Mouse (Mus musculus) liver, embryonic 12.5 days (tissue): ENCODE results near the gene Pecr. TPM values are rescaled to one million over a fixed set of nuclear protein-coding genes. Genes with fewer than 3 reads are reported as not detected.
"Not testable (repeated sequence)": the region's sequence is repeated elsewhere in the genome, so short reads cannot be mapped to it uniquely, and the experiment has no call there.

Source experiments
- ATAC-seq: fragments of 200-750 bp; cut with Nextera tagmentation; 2 replicates; pipeline ENCODE4 v1.8.0; 2017; ENCODE audit warnings: moderate number of reproducible peaks, mild to moderate bottlenecking, moderate library complexity
- H3K27ac ChIP-seq: fragments of 300-500 bp; sonication (generic); 2 replicates; pipeline ENCODE4 v1.5.1; 2016; ENCODE audit warnings: mild to moderate bottlenecking
- H3K27me3 ChIP-seq: fragments of 300-500 bp; sonication (generic); replicated peaks from 2 replicates; pipeline ENCODE4 v1.6.1; 2016; ENCODE audit warnings: mild to moderate bottlenecking, moderate library complexity
- H3K36me3 ChIP-seq: fragments of 300-500 bp; sonication (generic); 2 replicates; pipeline ENCODE4 v1.6.1; 2016; ENCODE audit warnings: mild to moderate bottlenecking, moderate library complexity
- H3K4me1 ChIP-seq: fragments of 300-500 bp; sonication (generic); 2 replicates; pipeline ENCODE4 v1.6.1; 2016
- H3K4me2 ChIP-seq: fragments of 300-500 bp; sonication (generic); 2 replicates; pipeline ENCODE4 v1.6.1; 2016; ENCODE audit warnings: mild to moderate bottlenecking, moderate library complexity
- H3K4me3 ChIP-seq: fragments of 300-500 bp; sonication (generic); 2 replicates; pipeline ENCODE4 v1.5.1; 2016; ENCODE audit warnings: mild to moderate bottlenecking, moderate library complexity
- H3K9ac ChIP-seq: fragments of 300-500 bp; sonication (generic); 2 replicates; pipeline ENCODE4 v1.6.1; 2016; ENCODE audit warnings: mild to moderate bottlenecking, moderate library complexity
- H3K9me3 ChIP-seq: fragments of 300-500 bp; sonication (generic); replicated peaks from 2 replicates; pipeline ENCODE4 v1.6.1; 2016; ENCODE audit warnings: mild to moderate bottlenecking, moderate library complexity
- WGBS: fragments of 180-500 bp; shearing (Covaris S2); methylation state at CpG from one replicate; pipeline ENCODE4 v1.1.7; 2016; ENCODE audit not compliant: insufficient replicate concordance; 5-methylcytosine and 5-hydroxymethylcytosine counted together
- polyA plus RNA-seq: library from polyadenylated mRNA; unstranded; fragments of >200 nt; fragmentation: Nextera tagmentation; extraction: Ambion mirVana; gene quantifications from 2 replicates; pipeline ENCODE4 v1.2.1, GENCODE M21; 2016

Gene Pecr
- polyA plus RNA-seq, 1 experiment from 2014 or later, result 34.4 TPM

GRCm38 (mm10) chr1:72284539-72284938 lies 425 bp upstream of the Pecr start:
- Histone ChIP-seq H3K9me3 (no peaks in the 10 kb centered on the region), H3K9ac (no peak overlapping the region), H3K4me2 (peak overlapping the region; percentile 90), H3K4me1 (peaks cover 44% of the 10 kb centered on the region), H3K36me3 (no peaks in the 10 kb centered on the region), H3K27ac (no peak overlapping the region), H3K4me3 (peak overlapping the region; percentile 65), H3K27me3 (peaks cover 34% of the 10 kb centered on the region)
- ATAC-seq, result no peak
- WGBS, result 5% methylated on average over 5 of the region's 5 CpGs

GRCm38 (mm10) chr1:72282604-72283003 lies 1.5 kb downstream of the Pecr start:
- peaks cover 44% of the 10 kb centered on the region for H3K4me1 ChIP-seq
- no peak overlapping the region for H3K9ac ChIP-seq
- no peak overlapping the region for H3K27ac ChIP-seq
- H3K36me3 ChIP-seq, result no peaks in the 10 kb centered on the region
- ATAC-seq, result no peak
- WGBS, result 50% methylated on average over 1 of the region's 1 CpGs
- peaks cover 30% of the 10 kb centered on the region for H3K27me3 ChIP-seq
- no peak overlapping the region for H3K4me3 ChIP-seq
- H3K4me2 ChIP-seq, result peak overlapping the region; percentile 22
- H3K9me3 ChIP-seq, result no peaks in the 10 kb centered on the region

DNA sequence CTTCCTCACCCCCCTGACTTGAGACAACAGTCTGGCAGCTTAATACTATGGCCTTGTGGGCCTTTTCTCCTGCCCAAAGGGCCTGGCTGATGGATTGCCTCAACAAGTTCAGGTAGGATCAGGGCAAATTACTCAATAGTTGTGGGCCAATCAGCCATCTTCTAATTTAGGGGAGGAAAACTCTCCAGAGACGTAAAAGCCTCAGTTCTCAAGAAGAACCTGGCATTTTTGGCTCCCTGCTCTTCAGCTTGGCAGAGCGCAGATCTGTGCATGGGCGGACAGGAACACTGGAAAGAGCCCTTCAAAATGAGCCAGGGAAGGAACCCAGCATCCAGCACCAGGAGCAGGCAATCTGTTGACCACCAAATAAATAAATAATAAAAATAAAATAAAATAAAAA lies 6.0 kb downstream of the Pecr start:
- peaks cover 18% of the 10 kb centered on the region for H3K4me1 ChIP-seq
- H3K4me2 ChIP-seq, result no peak overlapping the region
- H3K9ac ChIP-seq, result no peak overlapping the region
- no peak overlapping the region for H3K4me3 ChIP-seq
- no peak for ATAC-seq
- 0 out of 2 replicates have a peak, but pooled peaks cover 4% of the 10 kb centered on the region for H3K9me3 ChIP-seq
- 88% methylated on average over 3 of the region's 3 CpGs for whole genome bisulfite sequencing
- H3K27me3 ChIP-seq, result no peaks in the 10 kb centered on the region
- peaks cover 35% of the 10 kb centered on the region for H3K36me3 ChIP-seq
- H3K27ac ChIP-seq, result no peak overlapping the region

DNA sequence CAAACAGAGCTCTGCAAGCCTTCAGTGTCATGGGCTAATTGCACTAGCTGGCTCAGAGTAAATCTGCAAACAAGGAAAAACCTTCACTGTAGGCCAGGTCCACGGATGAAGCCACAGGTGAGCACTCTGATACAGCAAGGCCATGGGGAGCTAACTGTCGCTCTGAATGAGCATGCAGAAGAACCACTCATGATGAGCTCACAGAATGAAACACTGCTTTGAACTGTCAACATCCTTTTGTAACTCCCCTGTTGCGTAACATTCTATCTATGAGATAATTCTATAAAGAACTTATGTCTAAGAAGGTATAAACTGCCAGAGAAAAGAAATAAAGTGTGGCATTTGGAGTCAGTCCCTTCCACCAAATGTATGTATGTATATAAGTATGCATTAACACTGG lies 21.0 kb downstream of the Pecr start:
- H3K36me3 ChIP-seq, result peaks cover 7% of the 10 kb centered on the region; the same call in 1 of the 2 replicates
- H3K27me3 ChIP-seq, result no peaks in the 10 kb centered on the region
- no peak overlapping the region for H3K4me2 ChIP-seq
- no peak overlapping the region for H3K27ac ChIP-seq
- 77% methylated on average over 3 of the region's 3 CpGs for WGBS
- no peaks in the 10 kb centered on the region for H3K9me3 ChIP-seq
- H3K4me1 ChIP-seq, result peaks cover 9% of the 10 kb centered on the region
- H3K4me3 ChIP-seq, result no peak overlapping the region
- ATAC-seq, result no peak
- H3K9ac ChIP-seq, result no peak overlapping the region

GRCm38 (mm10) chr1:72256381-72257256 lies 27.5 kb downstream of the Pecr start:
- no peaks in the 10 kb centered on the region for H3K27me3 ChIP-seq
- no peaks in the 10 kb centered on the region for H3K9me3 ChIP-seq
- H3K4me2 ChIP-seq, result peak overlapping the region; percentile 74; the same call in 1 of the 2 replicates
- H3K4me3 ChIP-seq, result no peak overlapping the region
- no peak overlapping the region for H3K27ac ChIP-seq
- WGBS, result 70% methylated on average over 9 of the region's 9 CpGs
- H3K4me1 ChIP-seq, result peaks cover 33% of the 10 kb centered on the region
- no peak overlapping the region for H3K9ac ChIP-seq
- no peak for ATAC-seq
- H3K36me3 ChIP-seq, result no peaks in the 10 kb centered on the region; the same call in 1 of the 2 replicates

DNA sequence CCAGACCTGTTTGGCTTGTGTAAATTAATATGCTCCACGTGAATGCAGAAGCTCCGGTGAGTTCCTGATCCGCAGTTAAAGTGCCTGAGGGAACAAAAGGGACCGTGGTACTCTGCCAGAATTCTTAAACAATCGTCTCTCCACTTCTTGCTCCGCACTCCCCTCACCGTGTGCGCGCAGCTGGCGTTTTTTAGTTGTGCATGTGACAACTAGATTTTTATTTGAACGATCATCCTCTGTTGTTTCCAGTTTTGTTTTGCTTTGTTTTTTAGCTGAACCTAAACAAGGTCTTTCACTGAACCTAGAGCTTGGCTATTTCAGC lies 28.3 kb downstream of the Pecr start:
- H3K4me2 ChIP-seq, result peak overlapping the region; percentile 74
- H3K4me1 ChIP-seq, result peaks cover 33% of the 10 kb centered on the region
- 38% methylated on average over 11 of the region's 11 CpGs for WGBS
- ATAC-seq, result no peak
- no peak overlapping the region for H3K9ac ChIP-seq
- H3K27me3 ChIP-seq, result no peaks in the 10 kb centered on the region
- no peaks in the 10 kb centered on the region for H3K36me3 ChIP-seq
- peak overlapping the region; percentile 86 for H3K27ac ChIP-seq
- H3K9me3 ChIP-seq, result no peaks in the 10 kb centered on the region
- H3K4me3 ChIP-seq, result no peak overlapping the region

- ATAC-seq, result peak; percentile 94
- under 1% methylated on average over 15 of the region's 15 CpGs for WGBS
- Histone ChIP-seq H3K27me3 (no peaks in the 10 kb centered on the region), H3K4me2 (peak overlapping the region; percentile 74), H3K9me3 (no peaks in the 10 kb centered on the region), H3K4me3 (peak overlapping the region; percentile 49), H3K4me1 (peaks cover 33% of the 10 kb centered on the region), H3K36me3 (no peaks in the 10 kb centered on the region), H3K27ac (peak overlapping the region; percentile 86), H3K9ac (peak overlapping the region; percentile 58)
These were observed 28.9 kb downstream of the Pecr start for GRCm38 (mm10) chr1:72255062-72255853.

GRCm38 (mm10) chr1:72254545-72255061 lies 29.5 kb downstream of the Pecr start:
- peak overlapping the region; percentile 86 for H3K27ac ChIP-seq
- no peaks in the 10 kb centered on the region for H3K9me3 ChIP-seq
- H3K9ac ChIP-seq, result peak overlapping the region; percentile 67
- H3K4me1 ChIP-seq, result peaks cover 33% of the 10 kb centered on the region
- no peaks in the 10 kb centered on the region for H3K36me3 ChIP-seq
- H3K4me3 ChIP-seq, result peak overlapping the region; percentile 49
- 1% methylated on average over 35 of the region's 35 CpGs for WGBS
- peak; percentile 77 for ATAC-seq
- no peaks in the 10 kb centered on the region for H3K27me3 ChIP-seq
- peak overlapping the region; percentile 74 for H3K4me2 ChIP-seq

GRCm38 (mm10) chr1:72253881-72254491 lies 30.1 kb downstream of the Pecr start:
- Histone ChIP-seq H3K4me1 (peaks cover 31% of the 10 kb centered on the region), H3K27ac (peak overlapping the region; percentile 86; the same call in 1 of the 2 replicates), H3K9me3 (no peaks in the 10 kb centered on the region), H3K36me3 (no peaks in the 10 kb centered on the region), H3K9ac (peak overlapping the region; percentile 67), H3K27me3 (no peaks in the 10 kb centered on the region), H3K4me2 (peak overlapping the region; percentile 74), H3K4me3 (peak overlapping the region; percentile 49)
- no peak for ATAC-seq
- WGBS, result 34% methylated on average over 11 of the region's 11 CpGs

GRCm38 (mm10) chr1:72251806-72252205 lies 32.3 kb downstream of the Pecr start:
- ATAC-seq, result no peak
- peaks cover 24% of the 10 kb centered on the region for H3K4me1 ChIP-seq
- no peaks in the 10 kb centered on the region for H3K36me3 ChIP-seq
- H3K27me3 ChIP-seq, result no peaks in the 10 kb centered on the region
- H3K4me3 ChIP-seq, result no peak overlapping the region
- WGBS, result 86% methylated on average over 1 of the region's 1 CpGs
- H3K27ac ChIP-seq, result no peak overlapping the region
- H3K4me2 ChIP-seq, result no peak overlapping the region
- no peaks in the 10 kb centered on the region for H3K9me3 ChIP-seq
- no peak overlapping the region for H3K9ac ChIP-seq

DNA sequence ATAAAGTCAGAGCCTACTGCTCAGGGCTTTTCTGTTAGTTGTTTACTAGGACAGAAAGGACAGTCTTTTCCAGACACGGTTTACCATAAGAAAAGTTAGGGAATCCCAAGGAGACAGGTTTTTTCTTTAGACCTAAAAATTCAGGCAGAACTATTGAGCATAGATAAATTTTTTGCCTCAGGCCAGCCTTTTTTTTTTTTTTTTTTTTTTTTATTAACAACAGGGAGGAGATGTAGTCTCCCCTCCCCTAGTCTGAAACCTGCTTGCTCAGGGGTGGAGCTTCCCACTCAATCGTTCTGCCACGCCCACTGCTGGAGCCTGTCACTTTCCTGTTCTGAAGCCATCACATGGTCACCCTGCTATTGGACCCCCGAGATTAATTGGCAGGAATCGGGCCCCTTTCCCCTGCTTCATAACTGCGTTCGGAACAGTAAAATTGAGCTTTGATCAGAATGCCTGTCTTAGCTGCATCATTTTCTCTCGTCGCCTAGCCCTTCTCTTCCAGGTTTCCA lies 35.8 kb downstream of the Pecr start:
- H3K27me3 ChIP-seq, H3K9me3 ChIP-seq, H3K4me2 ChIP-seq, H3K9ac ChIP-seq, ATAC-seq, H3K36me3 ChIP-seq, H3K27ac ChIP-seq, H3K4me3 ChIP-seq, H3K4me1 ChIP-seq: not testable (repeated sequence)
- 43% methylated on average over 9 of the region's 9 CpGs for WGBS
